Mouse (Mus musculus) CH12F3 (cell line): ENCODE measurements around the gene Ptcd2.

Source experiments
- in situ Hi-C: fragments of 300-500 bp; cut with MboI; formaldehyde crosslinking; loops from 2 replicates; pipeline ENCODE4 v1.14.3; 2020; ENCODE audit warnings: low sequenced_read_pairs

The Ptcd2 gene

DNA sequence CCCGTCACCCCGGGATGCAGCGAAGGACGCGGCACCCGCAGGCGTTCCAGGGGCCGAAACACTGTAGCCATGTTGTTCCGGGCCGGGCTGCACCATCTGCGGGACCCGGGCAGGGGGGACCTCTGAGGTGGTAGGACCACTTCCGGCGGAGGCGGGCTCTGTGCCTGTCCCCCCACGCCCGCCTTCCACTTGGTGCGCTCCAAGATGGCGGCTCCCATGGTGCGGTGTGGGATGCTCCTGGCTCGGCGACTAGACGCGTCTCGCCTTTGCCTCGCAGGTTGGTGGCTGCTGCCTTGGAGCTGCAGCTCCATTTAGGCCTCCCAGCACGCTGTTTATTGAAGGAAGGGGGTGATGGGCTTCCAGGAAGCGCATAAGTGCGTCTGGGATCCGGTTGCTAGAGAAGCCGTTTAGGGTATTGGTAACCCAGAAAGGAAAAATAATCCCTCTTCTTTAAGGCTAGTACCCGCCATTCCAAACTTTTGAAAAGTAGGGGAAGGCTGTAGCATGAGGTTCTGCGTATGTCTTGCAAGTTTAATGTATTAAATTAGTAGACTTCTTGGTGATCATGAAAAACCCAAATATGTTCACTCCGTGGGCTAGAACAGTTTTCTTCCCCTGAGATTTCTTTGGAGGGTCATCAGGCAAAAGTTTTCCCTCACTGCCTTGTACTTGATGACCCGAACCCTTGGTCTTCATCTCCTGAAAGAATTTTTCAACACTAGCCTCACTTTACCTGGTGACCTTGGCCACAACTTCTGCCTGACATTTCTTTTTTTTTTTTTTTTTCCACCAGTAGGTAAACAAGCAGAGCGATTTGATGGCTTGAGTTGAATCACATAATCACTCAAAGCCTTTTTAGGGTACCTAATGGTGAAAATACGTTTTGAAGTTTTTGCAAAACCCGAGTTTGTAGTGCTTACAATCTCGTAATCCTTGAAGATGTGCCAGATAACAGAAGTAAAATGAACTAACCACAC, at the start of gene Ptcd2, which contains the start of gene Mrps27:
Ptcd2 (minus strand) TSS at position 107 of the 977 bp plus-strand sequence.
Mrps27 (plus strand) TSS at position 188 of the 977 bp plus-strand sequence.
- in situ Hi-C loops: no loop called here

DNA sequence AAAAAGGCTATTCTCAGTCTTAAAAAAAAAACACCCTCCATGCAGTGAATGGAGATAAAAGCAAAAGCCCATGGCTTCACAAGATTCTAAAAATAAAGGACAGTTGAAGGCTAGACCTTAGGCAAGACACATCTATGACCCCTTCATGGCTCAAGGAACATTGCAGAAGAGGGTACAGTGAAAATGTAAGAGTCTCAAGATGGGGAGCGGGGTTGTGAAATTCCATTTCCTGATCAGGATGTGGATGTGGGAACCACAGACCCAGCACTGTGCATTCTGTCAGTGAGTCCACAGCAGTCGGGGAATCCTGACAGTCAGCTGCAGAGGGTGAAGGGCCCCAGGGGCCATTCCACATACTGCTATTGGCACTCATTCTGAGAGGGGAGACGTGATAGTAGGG, 48.6 kb upstream of the Ptcd2 start:
- in situ Hi-C loops: no loop called here

DNA sequence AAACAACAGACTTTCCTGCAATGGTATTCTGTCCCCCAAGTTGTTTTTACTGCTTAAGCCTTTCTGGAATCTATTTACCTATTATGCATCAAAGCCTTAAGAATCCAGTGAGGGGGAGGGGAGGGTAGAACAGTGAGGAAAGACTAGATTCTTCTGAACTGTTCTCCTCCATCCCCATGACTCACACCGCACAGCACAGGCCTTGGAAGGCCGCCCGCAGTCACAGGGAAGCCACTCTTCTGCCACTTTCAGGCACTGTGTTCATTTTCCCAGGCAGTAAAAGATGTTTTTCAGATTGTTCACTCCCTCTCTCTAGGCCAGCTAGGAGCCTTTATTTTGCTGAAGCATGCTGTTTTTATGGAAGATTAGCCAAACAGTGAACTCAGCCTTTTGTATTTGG, 46.9 kb upstream of the Ptcd2 start:
- in situ Hi-C loops: no loop called here

DNA sequence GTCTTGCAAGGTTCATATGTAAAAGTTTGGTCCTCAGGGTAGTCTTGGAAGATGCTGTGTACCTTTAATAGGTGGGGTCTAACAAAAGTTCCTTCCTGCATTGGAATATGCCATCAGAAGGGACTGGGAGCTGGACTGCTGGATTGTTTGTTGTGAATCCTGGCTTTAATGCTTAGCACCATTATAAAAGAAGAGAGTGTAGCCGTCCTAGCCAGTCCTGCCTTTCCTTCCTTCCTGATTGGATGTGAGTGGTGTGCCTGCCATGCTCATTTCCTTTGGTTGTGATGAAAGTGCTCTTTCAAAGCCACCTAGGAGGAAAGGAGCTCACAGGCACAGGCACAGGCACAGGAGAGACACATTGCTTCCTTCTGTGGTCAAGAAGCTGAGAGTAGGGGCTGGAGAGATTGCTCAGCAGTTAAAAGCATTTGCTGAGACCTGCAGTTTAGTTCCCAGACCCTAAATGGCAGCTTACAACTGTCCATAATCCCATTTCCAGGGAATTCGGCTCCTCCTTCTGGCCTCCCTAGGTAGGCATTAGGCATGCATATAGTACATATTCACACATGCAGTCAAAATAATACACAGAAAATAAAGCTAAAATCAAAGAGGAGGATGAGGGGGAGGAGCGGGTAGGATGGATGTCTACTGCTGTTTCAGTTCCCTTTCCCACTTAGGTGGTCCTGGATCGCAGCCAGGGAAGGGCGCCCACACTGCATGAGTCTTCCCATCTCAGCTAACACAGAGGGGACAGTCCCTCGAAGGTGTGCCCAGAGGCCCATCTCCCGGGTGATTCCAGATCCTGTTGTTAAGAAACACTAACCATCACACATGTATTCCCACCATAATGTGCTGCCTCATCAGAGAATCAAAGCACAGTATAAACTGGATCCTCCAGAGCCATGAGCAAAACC, 43.7 kb upstream of the Ptcd2 start:
- in situ Hi-C loops: no loop called here

DNA sequence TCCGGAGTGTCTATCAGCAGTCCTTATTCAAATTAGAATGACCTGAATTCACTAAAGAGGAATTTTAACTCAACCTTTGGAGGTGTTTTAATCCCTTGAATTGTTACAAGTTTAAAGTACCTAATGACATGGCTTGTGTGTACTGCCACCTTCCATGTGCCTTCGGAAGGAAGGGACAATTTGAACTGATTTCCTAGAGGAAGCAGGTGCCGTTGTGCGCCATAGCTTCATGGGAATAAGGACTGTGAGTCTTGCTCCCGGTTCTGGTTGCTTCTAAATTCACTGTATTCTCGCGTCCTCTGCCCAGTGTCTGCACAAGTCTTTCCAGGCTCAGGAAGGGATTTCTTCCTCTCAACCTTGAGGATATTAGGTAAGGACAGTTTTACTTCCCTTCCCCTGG, 41.8 kb upstream of the Ptcd2 start:
- in situ Hi-C loops: no loop called here

DNA sequence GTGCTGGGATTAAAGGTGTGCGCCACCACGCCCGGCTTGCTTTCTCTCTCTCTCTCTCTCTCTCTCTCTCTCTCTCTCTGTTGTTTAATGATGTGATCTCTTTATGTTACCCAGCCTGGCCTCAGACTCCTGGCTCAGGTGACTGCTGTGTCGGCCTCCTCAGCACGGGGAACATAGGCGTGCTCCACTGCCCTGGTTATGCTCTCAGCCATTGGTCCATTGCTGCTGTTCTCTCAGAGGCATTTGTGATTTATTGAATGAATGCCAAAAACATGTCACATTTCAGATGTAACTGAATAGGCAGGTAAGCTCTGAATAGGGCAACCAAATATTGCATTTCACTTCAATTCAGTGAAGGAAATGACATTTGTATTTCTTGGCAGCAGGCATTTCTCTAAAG, 41.4 kb upstream of the Ptcd2 start:
- in situ Hi-C loops: no loop called here

DNA sequence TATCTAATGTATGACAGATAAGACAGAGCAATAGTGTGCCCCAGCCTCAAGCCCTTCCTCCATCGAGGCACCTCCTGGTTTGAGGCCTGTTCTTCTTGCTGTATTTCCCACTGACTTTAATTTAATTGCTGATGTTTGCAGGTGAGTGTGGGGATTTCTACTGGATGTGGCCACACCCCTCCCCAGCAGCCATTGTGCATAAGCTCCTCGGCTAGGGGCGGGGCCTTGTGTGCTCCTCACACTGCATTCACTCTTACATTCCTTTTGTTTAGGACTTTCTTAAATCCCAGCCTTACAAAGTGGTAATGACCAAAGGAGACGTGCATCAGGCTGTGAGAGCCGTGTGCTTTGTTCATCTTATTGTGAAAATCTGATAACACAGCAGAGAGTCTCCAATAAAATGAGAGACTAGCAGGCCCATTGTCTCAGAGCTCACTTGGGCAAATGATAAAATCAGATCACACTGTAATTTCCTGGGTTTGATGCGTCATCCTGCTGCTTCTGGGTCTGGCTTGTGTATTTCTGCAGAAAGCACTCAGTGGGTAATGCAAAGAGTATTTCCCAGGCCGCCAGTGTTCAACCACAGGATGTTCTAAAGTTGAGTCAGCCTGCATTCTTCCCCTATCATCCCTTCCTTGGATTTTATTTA, 40.2 kb upstream of the Ptcd2 start:
- in situ Hi-C loops: no loop called here

DNA sequence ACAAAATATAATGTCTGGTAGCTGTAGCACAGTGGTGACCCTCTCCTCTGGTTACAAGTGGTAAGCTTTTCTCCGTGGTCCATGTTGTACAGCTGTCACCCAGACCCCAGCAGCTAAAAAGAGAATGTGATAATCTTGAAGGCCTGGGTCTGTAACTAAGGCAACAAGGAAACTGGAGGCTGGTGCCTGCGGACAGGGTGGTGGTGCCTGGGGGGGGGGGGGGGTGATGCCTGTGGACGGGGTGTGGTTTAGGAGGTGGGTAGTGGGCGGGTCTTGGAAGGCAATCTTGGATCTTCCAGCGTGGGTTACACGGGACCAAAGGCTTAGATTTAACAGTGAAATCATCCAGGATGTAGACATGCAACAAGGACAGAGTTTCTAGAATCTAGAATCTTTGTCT, 37.9 kb upstream of the Ptcd2 start:
- in situ Hi-C loops: no loop called here

DNA sequence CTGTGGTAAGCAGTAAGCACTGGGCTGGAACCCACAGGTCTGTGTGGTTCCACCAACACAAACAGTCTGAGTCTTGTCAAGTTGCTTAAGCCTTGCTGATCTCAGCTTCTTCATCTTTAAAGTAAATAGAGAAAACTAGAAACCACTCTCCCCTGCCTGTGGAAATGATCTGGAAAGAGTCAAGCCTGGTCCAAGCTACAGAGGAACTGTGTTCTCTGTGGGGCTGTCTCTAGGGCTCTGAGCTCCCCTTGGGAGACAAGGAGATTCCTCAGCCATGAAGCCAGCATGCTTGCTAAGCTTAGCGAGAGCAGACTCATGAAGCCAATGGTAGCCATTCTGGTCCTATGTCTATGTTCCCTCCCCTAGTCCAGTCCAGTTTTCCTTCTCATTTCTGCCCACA, 33.7 kb upstream of the Ptcd2 start:
- in situ Hi-C loops: loop anchor here (10.0 kb wide), 1 partner anchor 467 kb away; no protein-coding TSS in a partner anchor

DNA sequence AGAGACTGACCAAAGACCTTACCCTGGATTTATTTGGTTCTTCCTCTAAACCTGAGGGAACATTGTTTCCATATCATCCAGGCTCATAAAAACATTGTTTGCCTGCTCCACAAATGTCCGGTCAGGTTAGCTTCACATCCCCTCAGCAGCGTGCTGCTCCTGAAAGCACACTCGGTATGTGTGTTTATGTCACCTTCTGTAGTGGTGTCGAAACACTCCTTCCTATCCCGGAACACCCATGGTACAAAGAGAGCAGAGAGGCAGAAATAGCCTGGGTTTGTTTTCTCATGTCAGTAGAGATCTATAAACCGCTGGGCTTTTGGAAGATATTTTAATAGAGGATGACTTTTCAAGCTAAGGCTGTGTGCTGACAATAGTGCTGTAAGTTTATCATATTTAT, 32.5 kb upstream of the Ptcd2 start:
- in situ Hi-C loops: loop anchor here (10.0 kb wide), 1 partner anchor 468 kb away; no protein-coding TSS in a partner anchor

DNA sequence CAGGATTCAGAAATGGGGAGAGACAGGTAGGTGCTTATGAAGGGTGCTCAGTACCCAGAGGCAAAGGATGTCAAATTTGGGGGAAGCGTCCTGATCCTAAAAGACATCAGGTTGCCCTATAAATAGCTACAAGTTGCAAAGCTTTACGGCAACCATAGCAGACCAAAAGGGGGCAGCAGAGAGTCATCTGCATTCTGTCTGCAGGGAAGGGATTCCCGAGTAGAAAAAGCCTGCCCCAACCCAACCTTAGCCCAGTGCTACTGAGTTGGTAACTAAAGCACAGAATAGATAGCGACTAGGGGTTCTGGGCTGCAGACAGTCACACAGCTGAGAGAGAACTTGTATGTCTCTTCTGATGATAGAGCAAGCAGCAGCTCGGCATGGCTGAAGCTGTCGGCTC, 31.0 kb upstream of the Ptcd2 start:
- in situ Hi-C loops: loop anchor here (10.0 kb wide), 1 partner anchor 469 kb away; no protein-coding TSS in a partner anchor

DNA sequence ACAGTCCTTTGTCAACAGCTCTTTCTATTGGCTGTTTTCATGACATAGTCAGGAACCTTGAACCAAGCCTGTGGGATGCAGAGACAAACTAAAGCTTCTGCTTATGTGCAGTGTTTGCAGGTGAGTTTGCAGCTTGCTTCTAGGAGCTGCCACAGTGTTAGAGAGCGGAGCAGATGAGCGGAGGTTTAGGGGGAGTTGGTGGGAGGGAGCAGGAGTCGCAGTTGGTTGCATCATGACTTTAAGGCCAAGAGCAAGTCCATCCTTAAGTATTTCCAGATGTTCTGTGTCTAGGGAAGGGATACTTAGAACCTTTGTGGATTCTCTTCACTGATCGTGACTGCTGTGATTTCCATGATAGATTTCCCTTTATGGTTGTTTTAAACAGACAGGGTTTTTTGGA, 29.7 kb upstream of the Ptcd2 start:
- in situ Hi-C loops: loop anchor here (10.0 kb wide), 1 partner anchor 471 kb away; no protein-coding TSS in a partner anchor

DNA sequence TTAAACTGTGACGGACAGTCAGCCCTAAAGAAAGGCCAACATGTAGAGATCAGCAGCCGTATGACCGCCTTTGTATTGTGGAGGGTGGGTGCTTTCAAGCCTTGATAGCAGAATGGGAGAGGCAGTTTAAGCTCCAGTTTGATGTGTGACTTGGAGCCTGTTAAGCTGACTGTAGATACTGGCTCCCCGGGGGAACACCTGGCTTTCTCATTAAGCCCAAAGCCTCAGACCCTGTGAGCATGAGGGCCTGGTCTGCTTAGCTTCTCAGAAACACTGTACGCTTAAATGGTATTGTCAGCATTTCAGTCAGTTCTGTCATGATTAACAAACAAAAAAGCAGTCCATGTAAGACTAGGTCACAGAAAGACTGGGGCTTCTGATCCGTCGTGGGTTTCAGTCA, 29.2 kb upstream of the Ptcd2 start:
- in situ Hi-C loops: loop anchor here (10.0 kb wide), 1 partner anchor 471 kb away; no protein-coding TSS in a partner anchor

DNA sequence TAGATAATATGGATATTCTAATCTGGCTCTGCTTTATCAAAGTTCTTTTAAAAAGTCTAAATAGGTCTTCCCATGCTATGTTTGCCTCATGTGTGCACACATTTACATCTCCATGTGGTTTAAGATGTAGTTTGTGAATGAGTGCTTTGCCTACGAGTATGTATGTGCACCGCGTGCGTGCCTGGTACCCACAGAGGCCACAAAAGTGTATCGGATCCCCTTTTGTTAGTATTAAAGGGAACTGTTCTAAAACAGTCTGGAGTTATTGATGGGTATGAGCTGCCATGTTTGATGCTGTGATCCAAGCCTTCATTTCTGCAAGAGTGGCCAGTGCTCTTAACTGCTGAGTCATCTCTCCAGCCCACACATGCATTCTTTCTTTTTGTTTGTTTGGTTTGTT, 26.8 kb upstream of the Ptcd2 start:
- in situ Hi-C loops: loop anchor here (10.0 kb wide), 1 partner anchor 474 kb away; no protein-coding TSS in a partner anchor

DNA sequence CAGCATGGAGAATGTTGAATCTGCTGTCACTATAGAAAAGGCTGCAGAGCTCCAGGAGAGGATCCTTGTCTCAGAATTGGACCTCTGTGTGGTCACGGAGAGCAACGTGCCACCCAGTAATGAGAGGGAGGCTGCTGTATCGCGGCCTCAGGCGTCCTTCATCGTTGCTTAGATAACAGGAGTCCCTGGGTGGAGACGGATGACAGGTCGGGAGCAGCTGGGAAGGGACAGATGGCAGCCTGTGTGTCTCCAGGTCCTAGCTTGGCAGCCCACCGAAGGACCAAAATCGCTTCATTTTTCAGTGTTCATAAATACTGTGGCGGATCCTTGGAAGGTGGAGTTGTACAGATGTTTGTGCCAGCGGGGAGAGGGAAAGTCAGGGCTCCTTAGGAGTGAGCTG, 24.6 kb upstream of the Ptcd2 start:
- in situ Hi-C loops: no loop called here

DNA sequence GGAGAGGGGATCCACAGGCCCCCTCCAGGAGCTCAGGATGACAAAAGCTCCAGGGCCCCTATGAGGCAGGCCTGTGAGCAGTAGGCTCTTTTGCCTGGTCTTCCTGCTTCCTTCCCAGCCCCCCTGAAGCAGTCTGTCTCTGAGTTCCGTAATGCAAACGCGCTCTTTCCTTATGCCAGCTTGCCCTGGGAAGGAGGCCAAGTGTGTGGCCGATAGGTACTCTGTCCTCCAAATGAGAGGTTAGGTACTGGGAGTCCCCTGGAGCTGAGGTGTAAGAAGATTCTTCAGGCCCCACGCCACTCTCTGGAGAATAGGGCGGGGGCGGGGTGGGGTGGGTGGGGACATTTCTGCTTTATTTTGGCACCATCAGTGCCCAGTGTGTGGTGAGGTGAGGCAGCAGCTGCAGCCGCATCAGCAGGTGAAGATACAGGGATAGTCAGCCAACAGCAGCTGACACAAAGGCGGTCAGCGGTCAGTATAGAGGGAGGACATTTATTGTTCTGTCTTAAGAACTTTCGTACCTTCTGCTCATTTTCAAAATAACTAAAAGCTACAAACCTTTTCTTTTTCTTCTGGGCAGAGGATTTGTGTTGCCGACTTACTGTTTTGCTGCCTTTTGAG, 23.2 kb upstream of the Ptcd2 start:
- in situ Hi-C loops: no loop called here

DNA sequence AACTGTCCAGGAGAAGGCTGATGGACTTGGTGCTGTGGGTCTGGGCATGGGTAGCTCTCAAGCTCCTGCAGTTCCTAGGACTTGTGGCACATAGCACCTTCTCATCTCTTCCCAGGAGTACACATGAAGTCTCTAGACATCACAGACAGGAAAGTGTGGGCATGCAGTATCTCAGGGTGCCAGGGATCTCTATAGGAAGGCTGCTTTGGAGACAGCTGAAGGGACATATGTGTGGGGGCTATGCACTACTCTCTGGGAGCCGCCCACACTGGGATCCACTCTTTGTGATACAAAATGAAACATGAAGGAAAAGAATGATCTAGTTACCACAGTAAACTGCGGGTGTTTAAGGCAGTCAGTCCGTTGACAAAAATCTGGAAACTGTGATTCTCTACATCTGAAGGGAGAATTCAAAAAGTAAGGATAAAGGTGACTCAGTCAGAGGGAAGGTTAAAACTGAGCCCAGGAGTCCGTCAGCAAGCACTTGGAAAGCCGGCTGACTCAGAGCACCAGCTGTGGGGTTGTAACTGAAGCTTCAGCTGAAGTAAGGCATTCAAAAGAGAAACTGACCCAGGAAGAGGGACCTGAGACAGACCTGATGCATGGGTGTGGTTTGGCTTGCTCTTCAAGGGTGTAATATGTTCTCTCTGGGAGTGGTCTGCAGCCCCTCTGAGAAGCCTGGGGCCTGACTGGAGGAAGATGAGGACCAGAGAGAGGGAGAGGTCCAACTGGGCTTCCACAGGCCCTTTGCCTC, 22.1 kb upstream of the Ptcd2 start:
- in situ Hi-C loops: no loop called here

DNA sequence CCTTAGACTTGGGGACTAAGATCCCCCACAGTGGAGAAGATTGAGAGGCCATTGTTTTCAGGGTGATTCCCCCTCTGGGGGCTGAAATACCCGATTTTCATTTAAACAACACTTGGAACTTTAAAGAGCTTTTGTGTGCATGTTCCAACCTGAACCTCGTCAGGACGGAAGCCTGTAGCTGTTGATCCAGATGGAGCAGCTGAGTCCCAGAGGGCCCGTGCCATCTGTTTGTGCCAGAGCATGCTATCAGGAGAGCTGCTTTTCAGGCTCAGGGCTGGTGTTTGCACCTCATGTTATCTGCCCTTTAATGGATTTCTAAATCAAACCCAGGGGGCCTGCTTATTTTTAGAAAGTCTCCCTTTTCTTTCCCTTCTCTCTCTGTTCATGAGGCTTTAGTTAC, 19.4 kb upstream of the Ptcd2 start:
- in situ Hi-C loops: no loop called here

DNA sequence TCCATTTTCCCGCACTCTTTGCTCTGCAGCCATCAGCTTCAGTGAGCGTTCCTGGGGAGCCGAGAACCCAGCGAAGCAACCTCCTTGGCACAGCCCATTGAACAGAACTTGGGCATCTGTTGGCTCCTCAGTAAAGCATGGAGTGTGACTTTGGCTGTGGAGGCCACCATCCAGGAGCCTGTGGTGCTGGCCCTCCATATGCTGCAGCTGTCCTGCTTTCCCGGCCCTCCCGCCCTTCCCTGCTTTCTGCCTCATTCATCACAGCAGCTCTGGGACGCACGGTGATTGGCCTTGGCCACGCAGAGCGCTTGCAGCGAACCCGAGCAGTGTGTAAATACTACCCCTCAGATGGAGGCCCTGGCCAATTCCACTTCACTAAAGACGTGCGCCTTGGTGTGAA, 14.4 kb upstream of the Ptcd2 start:
- in situ Hi-C loops: no loop called here
